Mouse (Mus musculus): Measurements from ENCODE around the gene Trmt112.

DNA sequence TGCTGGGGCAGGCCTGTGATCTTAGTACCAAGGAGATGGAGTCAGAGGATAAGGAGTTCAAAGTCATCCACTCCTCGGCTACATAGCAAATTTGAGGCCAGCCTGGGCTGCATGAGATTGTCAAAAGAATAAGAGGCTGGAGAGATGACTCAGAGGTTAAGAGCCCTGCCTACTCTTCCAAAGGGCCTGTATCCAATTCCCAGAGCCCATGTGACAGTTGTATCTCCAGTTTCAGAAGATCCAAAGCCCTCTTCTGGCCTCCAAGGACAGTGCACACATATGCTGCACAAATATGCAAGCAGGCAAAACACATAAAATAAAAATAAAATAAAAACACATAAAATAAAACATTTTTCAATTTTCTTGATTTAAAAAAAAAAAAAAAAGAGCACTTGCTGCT, 35.2 kb upstream of the Trmt112 start:
- TF ChIP-seq CTCF (IDR thresholded peaks at IDR 0.05) = no peak
- TF ChIP-seq POLR2A (IDR thresholded peaks at IDR 0.05; ENCODE audit: insufficient read depth, low read depth, low read length) = no peak

Data from heart, adult 2 months (tissue).